Mouse (Mus musculus) forebrain, embryonic 16.5 days (tissue): ENCODE measurements at regions not wholly inside any gene's neighbourhood (a gene's known extent, or its start where the extent isn't known, plus 50 kb on each side); places are given as distances from the start of the nearest gene placed in this dataset.

Experiments used
- ATAC-seq: fragments of 200-750 bp; cut with Nextera tagmentation; 2 replicates; pipeline ENCODE4 v1.8.0; 2017; ENCODE audit warnings: mild to moderate bottlenecking, moderate library complexity
- H3K27ac ChIP-seq: fragments of 300-500 bp; sonication (generic); 2 replicates; pipeline ENCODE4 v1.5.1; 2014; ENCODE audit warnings: low read length, control low read depth
- H3K27me3 ChIP-seq: fragments of 300-500 bp; sonication (generic); replicated peaks from 2 replicates; pipeline ENCODE4 v1.6.1; 2014; ENCODE audit warnings: low read length; ENCODE audit not compliant: control insufficient read depth, insufficient read depth
- H3K36me3 ChIP-seq: fragments of 300-500 bp; sonication (generic); 2 replicates; pipeline ENCODE4 v1.6.1; 2014; ENCODE audit not compliant: control insufficient read depth, insufficient read depth
- H3K4me1 ChIP-seq: fragments of 300-500 bp; sonication (generic); replicated peaks from 2 replicates; pipeline ENCODE4 v1.6.1; 2014; ENCODE audit warnings: low read length; ENCODE audit not compliant: control insufficient read depth, insufficient read depth
- H3K4me2 ChIP-seq: fragments of 300-500 bp; sonication (generic); 2 replicates; pipeline ENCODE4 v1.6.1; 2014; ENCODE audit warnings: mild to moderate bottlenecking, low read length, control low read depth
- H3K4me3 ChIP-seq: fragments of 300-500 bp; sonication (generic); replicated peaks from 2 replicates; pipeline ENCODE4 v1.5.1; 2014; ENCODE audit warnings: mild to moderate bottlenecking, low read length, control low read depth
- H3K9ac ChIP-seq: fragments of 300-500 bp; sonication (generic); replicated peaks from 2 replicates; pipeline ENCODE4 v1.6.1; 2014; ENCODE audit warnings: low read depth, low read length, control low read depth
- H3K9me3 ChIP-seq: fragments of 300-500 bp; sonication (generic); 2 replicates; pipeline ENCODE4 v1.6.1; 2016; ENCODE audit warnings: low read length; ENCODE audit not compliant: control insufficient read depth
- WGBS: fragments of 180-500 bp; shearing (Covaris S2); extraction: QIAGEN DNeasy Blood & Tissue Kit; methylation state at CpG from one replicate; pipeline ENCODE4 v1.1.7; 2014; 5-methylcytosine and 5-hydroxymethylcytosine counted together

DNA sequence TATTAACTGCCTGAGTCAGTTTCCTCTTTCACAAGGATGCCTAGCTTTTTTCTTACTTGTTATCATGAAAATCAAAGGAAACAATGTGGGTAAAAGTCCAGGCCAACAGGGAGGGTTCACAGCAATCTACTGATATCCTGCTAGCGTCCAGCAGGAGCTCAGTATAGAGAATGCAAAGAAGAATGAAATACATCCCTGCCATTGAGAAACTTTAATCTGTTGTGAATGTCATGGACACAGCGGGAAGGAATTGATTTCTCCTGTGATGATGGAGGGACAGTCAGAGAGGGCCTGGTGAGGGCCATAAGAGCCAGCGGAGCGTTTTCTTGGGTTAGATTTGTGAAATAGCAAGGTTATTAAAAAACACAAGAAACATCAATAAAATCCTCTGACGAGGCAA lies 60.0 kb upstream of the Pde3a start:
- Histone ChIP-seq H3K36me3 (no peaks in the 10 kb centered on the region), H3K27me3 (no peaks in the 10 kb centered on the region), H3K4me2 (no peak overlapping the region), H3K4me1 (no peaks in the 10 kb centered on the region), H3K4me3 (no peak overlapping the region), H3K9me3 (no peaks in the 10 kb centered on the region), H3K9ac (no peak overlapping the region), H3K27ac (no peak overlapping the region)
- ATAC-seq = no peak
- WGBS = 69% methylated on average over 5 of the region's 5 CpGs

DNA sequence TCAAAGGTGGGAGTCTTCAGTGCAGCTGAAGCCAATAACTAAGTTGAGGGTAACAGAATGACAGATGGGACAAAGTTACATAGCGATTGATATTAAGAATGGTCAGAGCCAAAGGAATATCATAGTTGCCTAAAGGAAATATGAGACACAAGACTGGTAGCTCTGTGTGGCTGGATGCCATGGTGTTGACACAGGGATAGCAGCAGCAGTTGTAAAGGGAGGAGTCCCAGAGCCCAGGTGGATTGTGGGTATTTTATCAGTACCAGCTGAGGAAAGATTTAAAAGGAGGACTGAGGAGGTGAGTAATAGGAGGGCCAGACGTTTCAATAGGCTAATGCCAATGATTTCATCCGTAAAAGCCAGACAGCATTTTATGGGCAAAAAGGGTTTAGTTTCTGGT lies 59.4 kb upstream of the Pde3a start:
- WGBS = 78% methylated on average over 3 of the region's 3 CpGs
- Histone ChIP-seq H3K4me1 (no peaks in the 10 kb centered on the region), H3K4me2 (no peak overlapping the region), H3K9ac (no peak overlapping the region), H3K27ac (no peak overlapping the region), H3K9me3 (no peaks in the 10 kb centered on the region), H3K4me3 (no peak overlapping the region), H3K27me3 (no peaks in the 10 kb centered on the region), H3K36me3 (no peaks in the 10 kb centered on the region)
- ATAC-seq = no peak

DNA sequence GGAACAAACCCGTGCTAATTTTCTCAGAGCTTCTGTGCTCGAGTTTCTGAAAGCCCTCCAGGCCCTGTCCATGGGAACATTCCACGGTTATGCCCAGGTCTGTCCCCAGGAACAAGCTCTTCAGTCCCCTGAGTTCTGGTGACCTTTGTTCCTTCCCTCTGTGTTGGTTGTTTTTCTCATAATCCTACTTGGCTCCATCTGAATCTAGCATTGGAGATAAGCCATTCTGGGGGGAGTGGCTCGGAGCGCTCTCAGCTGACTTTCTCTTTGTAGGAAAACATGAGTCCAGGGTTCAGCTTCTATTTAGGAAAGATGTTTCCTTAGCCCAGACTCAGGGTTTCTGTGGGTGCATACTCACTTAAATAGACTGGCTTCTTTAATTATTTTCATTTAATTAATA lies 58.7 kb upstream of the Pde3a start:
- no peaks in the 10 kb centered on the region for H3K4me1 ChIP-seq
- H3K36me3 ChIP-seq = no peaks in the 10 kb centered on the region
- H3K9ac ChIP-seq = no peak overlapping the region
- WGBS = 78% methylated on average over 5 of the region's 5 CpGs
- no peak overlapping the region for H3K4me2 ChIP-seq
- no peak overlapping the region for H3K27ac ChIP-seq
- no peak for ATAC-seq
- no peaks in the 10 kb centered on the region for H3K27me3 ChIP-seq
- no peak overlapping the region for H3K4me3 ChIP-seq
- no peaks in the 10 kb centered on the region for H3K9me3 ChIP-seq

DNA sequence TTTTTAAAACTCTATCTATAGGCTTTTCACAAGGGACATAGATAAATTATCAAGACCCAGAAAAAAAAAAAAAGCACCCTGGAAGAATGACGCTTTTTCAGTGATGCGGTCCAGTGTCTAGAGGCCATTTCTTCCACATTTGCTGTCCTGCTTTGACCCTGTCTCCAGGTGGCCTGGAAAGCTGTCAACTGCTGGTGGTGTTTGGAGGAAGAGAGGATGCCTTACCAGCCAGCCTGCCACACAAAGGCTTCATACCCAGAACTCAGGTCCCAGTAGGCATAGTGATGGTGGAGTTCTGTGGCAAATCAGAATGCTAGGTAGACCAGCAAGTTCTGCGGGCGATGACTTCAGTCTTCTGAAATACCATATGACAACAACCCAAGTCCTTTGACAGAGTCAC lies 51.6 kb upstream of the Pde3a start:
- H3K27me3 ChIP-seq = no peaks in the 10 kb centered on the region
- H3K9me3 ChIP-seq = no peaks in the 10 kb centered on the region
- H3K9ac ChIP-seq = no peak overlapping the region
- no peak for ATAC-seq
- no peak overlapping the region for H3K4me2 ChIP-seq
- no peak overlapping the region for H3K27ac ChIP-seq
- 97% methylated on average over 4 of the region's 4 CpGs for WGBS
- H3K4me1 ChIP-seq = no peaks in the 10 kb centered on the region
- no peak overlapping the region for H3K4me3 ChIP-seq
- H3K36me3 ChIP-seq = no peaks in the 10 kb centered on the region
